10 mouse cellular contexts compared by ENCODE assay signal in the genomic region with DNA sequence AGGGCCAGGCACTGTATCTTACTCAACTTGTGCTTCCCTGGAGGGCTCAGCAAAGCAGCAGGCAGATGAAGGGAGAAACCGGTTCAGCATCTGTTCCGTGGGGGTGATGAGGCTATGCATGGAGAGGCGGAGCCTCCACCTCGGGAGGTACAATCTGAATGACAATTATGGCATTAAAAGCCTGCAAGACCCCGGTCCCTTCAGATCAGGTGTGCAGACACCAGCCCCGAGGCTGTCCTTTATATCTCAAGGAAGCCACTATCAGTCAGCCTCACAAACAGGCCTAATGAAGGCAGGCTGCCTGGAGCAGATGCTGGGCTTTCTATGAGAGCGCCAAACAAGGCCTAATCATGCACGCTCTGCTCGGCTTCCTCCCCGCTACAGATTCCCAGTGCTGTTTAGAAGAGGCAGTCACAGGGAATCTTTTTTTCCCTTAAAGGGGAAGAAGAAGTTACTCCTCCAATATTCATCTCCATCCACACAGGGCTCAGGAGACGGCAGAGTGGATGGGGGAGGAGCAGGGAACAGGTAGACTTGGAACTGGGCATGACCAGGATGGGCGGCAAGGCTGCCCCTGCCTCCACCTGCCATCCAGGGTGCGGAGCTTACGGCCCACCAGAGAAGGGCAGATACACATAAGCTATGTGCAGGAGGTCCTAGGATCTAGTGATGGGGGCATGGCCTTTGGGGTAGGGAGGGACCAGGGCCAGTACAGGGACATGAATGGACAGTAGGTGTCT.
DNase-seq lines count a peak whose midpoint lies in the region; ATAC-seq lines count a peak whose summit lies in the region.
"Had no signal": no experiment of that assay in that cellular context is flagged by ENCODE, and none has a peak within 500 bp of the region (broad histone marks: within the 10 kb centered on the region; RNA-seq: fewer than 3 reads in every experiment).

No protein-coding gene starts in this region.

- no peaks in the 10 kb centered on the region for H3K27me3 ChIP-seq in megakaryocyte, embryonic 14.5 days (replicated peaks)
- no peaks in the 10 kb centered on the region for H3K27me3 ChIP-seq in forebrain, embryonic 14.5 days (replicated peaks; ENCODE audit: control insufficient read depth, insufficient read depth, low read length)
- H3K27me3 ChIP-seq in kidney, embryonic 14.5 days (ENCODE audit: control insufficient read depth, insufficient read depth, low read length), result no peaks in the 10 kb centered on the region
- H3K27me3 ChIP-seq: Patski had no signal

- peak overlapping the region; percentile 70; the same call in 1 of the 2 replicates for H3K27ac ChIP-seq in forebrain, embryonic 14.5 days (ENCODE audit: low read depth, low read length)
- no peak overlapping the region for H3K27ac ChIP-seq in kidney, embryonic 14.5 days (ENCODE audit: low read depth, low read length)
- H3K27ac ChIP-seq: limb, embryonic 13.5 days; macrophage had no signal

- ATAC-seq in megakaryocyte, adult 5-6 weeks (ENCODE audit: poor library complexity, severe bottlenecking), result no peak
- peak; percentile 80 for ATAC-seq in forebrain, embryonic 14.5 days
- no peak for ATAC-seq in kidney, embryonic 14.5 days (ENCODE audit: low FRiP score, low TSS enrichment)
- ATAC-seq: Patski had no signal

- peaks cover 75% of the 10 kb centered on the region for H3K4me1 ChIP-seq in megakaryocyte, embryonic 14.5 days
- H3K4me1 ChIP-seq in forebrain, embryonic 14.5 days (ENCODE audit: control insufficient read depth, insufficient read depth, low read length), result peaks cover 7% of the 10 kb centered on the region
- H3K4me1 ChIP-seq in kidney, embryonic 14.5 days (ENCODE audit: control insufficient read depth, insufficient read depth, low read length), result no peaks in the 10 kb centered on the region
- H3K4me1 ChIP-seq: limb, embryonic 13.5 days had no signal

- H3K36me3 ChIP-seq in megakaryocyte, embryonic 14.5 days (replicated peaks; ENCODE audit: low read length), result no peaks in the 10 kb centered on the region
- H3K36me3 ChIP-seq in forebrain, embryonic 14.5 days (ENCODE audit: control insufficient read depth, insufficient read depth, low read length), result no peaks in the 10 kb centered on the region
- no peaks in the 10 kb centered on the region for H3K36me3 ChIP-seq in kidney, embryonic 14.5 days (ENCODE audit: control insufficient read depth, insufficient read depth, low read length)
- H3K36me3 ChIP-seq: limb, embryonic 13.5 days had no signal

- no peaks in the 10 kb centered on the region for H3K9me3 ChIP-seq in megakaryocyte, embryonic 14.5 days
- no peaks in the 10 kb centered on the region for H3K9me3 ChIP-seq in forebrain, embryonic 14.5 days (replicated peaks; ENCODE audit: control insufficient read depth, low read length)
- no peaks in the 10 kb centered on the region for H3K9me3 ChIP-seq in kidney, embryonic 14.5 days (ENCODE audit: control insufficient read depth, low read length)
- H3K9me3 ChIP-seq: limb, embryonic 13.5 days had no signal

- WGBS in forebrain, embryonic 14.5 days, result 28% methylated on average over 14 of the region's 14 CpGs
- 43% methylated on average over 14 of the region's 14 CpGs for WGBS in kidney, embryonic 14.5 days

- no peak overlapping the region for H3K9ac ChIP-seq in forebrain, embryonic 14.5 days (ENCODE audit: low read length)
- no peak overlapping the region for H3K9ac ChIP-seq in kidney, embryonic 14.5 days (ENCODE audit: low read depth, low read length)
- H3K9ac ChIP-seq: limb, embryonic 13.5 days had no signal

- DNase-seq in forebrain, embryonic 14.5 days (ENCODE audit: low spot score), result peak; percentile 75
- DNase-seq in layer of hippocampus, adult 8-10 months (ENCODE audit: low spot score in 2 of 2), result peak; percentile 63 to 75
- peak; percentile 58 for DNase-seq in retina, postnatal 1 day
- no peak for DNase-seq in gastrocnemius, adult 18-20 months (ENCODE audit: low spot score)

- peak overlapping the region; percentile 28 for H3K4me3 ChIP-seq in megakaryocyte, embryonic 14.5 days (replicated peaks)
- H3K4me3 ChIP-seq in forebrain, embryonic 14.5 days (ENCODE audit: low read depth, low read length), result no peak overlapping the region
- no peak overlapping the region for H3K4me3 ChIP-seq in kidney, embryonic 14.5 days (ENCODE audit: low read length)
- H3K4me3 ChIP-seq: limb, embryonic 13.5 days had no signal

- H3K4me2 ChIP-seq in forebrain, embryonic 14.5 days (ENCODE audit: low read length), result no peak overlapping the region
- H3K4me2 ChIP-seq in kidney, embryonic 14.5 days (replicated peaks; ENCODE audit: low read depth, low read length), result no peak overlapping the region
- H3K4me2 ChIP-seq: limb, embryonic 13.5 days had no signal
